Mouse (Mus musculus) gonadal fat pad, adult 2 months (tissue): ENCODE data around the gene Ifitm10. TPM values are rescaled to one million over a fixed set of nuclear protein-coding genes. Genes with fewer than 3 reads are reported as not detected.
"Not testable (repeated sequence)": the region's sequence is repeated elsewhere in the genome, so short reads cannot be mapped to it uniquely, and the experiment has no call there.

Experiments used
- DNase-seq: peaks from one replicate; pipeline ENCODE4 v3.0.0-alpha.2; 2012; ENCODE audit warnings: low read depth
- polyA plus RNA-seq: library from polyadenylated mRNA; depleted of rRNA; stranded (reverse); fragments of >200 nt; gene quantifications from 2 replicates; pipeline ENCODE4 v1.2.3, GENCODE M21; 2012

The Ifitm10 gene
- polyA plus RNA-seq, 1 experiment: 5.4 TPM

- DNase-seq: not testable (repeated sequence)
These were observed 51.8 kb downstream of the Ifitm10 start for GRCm38 (mm10) chr7:142321637-142322306.

GRCm38 (mm10) chr7:142320906-142321305 is 52.6 kb downstream of the Ifitm10 start:
- no peak for DNase-seq

GRCm38 (mm10) chr7:142319124-142319523 is 54.4 kb downstream of the Ifitm10 start:
- no peak for DNase-seq

- no peak for DNase-seq
These were observed 56.3 kb downstream of the Ifitm10 start for GRCm38 (mm10) chr7:142317216-142317615.

- no peak for DNase-seq
These were observed 57.0 kb downstream of the Ifitm10 start for GRCm38 (mm10) chr7:142316558-142316957.

GRCm38 (mm10) chr7:142314600-142315285 is 58.8 kb downstream of the Ifitm10 start:
- DNase-seq: no peak

- not testable (repeated sequence) for DNase-seq
These were observed 69.6 kb downstream of the Ifitm10 start for GRCm38 (mm10) chr7:142303929-142304328.

GRCm38 (mm10) chr7:142303249-142303648 is 70.3 kb downstream of the Ifitm10 start, which contains the start of gene Krtap5-4:
TSS of gene Krtap5-4 (plus strand) at chr7:142303549.
- DNase-seq: no peak

GRCm38 (mm10) chr7:142297018-142297417 is 76.5 kb downstream of the Ifitm10 start, which contains the start of gene Krtap5-1:
TSS of gene Krtap5-1 (minus strand) at chr7:142297118.
- not testable (repeated sequence) for DNase-seq

GRCm38 (mm10) chr7:142296108-142296507 is 77.4 kb downstream of the Ifitm10 start:
- not testable (repeated sequence) for DNase-seq

GRCm38 (mm10) chr7:142295418-142295817 is 78.1 kb downstream of the Ifitm10 start:
- no peak for DNase-seq

- not testable (repeated sequence) for DNase-seq
These were observed 79.7 kb downstream of the Ifitm10 start for GRCm38 (mm10) chr7:142293851-142294250.

GRCm38 (mm10) chr7:142285910-142286612 is 87.5 kb downstream of the Ifitm10 start:
- DNase-seq: not testable (repeated sequence)

GRCm38 (mm10) chr7:142285130-142285835 is 88.3 kb downstream of the Ifitm10 start:
- no peak for DNase-seq

GRCm38 (mm10) chr7:142284615-142285080 is 88.9 kb downstream of the Ifitm10 start:
- peak; percentile 44 for DNase-seq

- DNase-seq: no peak
These were observed 89.4 kb downstream of the Ifitm10 start for GRCm38 (mm10) chr7:142284023-142284591.

GRCm38 (mm10) chr7:142282847-142283246 is 90.7 kb downstream of the Ifitm10 start:
- DNase-seq: not testable (repeated sequence)

GRCm38 (mm10) chr7:142279291-142279690 is 94.3 kb downstream of the Ifitm10 start:
- DNase-seq: not testable (repeated sequence)

GRCm38 (mm10) chr7:142278183-142278582 is 95.4 kb downstream of the Ifitm10 start:
- not testable (repeated sequence) for DNase-seq
